Mouse (Mus musculus) erythroblast, embryonic 14.5 days (primary cell): ENCODE data around the gene Mettl1.

Experiments used
- GATA1 ChIP-seq: IDR thresholded peaks from 2 replicates; pipeline ENCODE4 v1.6.1; 2012; ENCODE audit warnings: low read length, inconsistent platforms, mixed read lengths
- TAL1 ChIP-seq: IDR thresholded peaks from 3 replicates; pipeline ENCODE4 v1.6.1; 2012; ENCODE audit warnings: low read length, inconsistent platforms, mixed read lengths

GRCm38 (mm10) chr10:127069281-127070189 lies 28.3 kb downstream of the Mettl1 start:
- no peak for TF ChIP-seq TAL1
- TF ChIP-seq GATA1: no peak
